Mouse (Mus musculus): ENCODE data around the gene Rfx1.

DNA sequence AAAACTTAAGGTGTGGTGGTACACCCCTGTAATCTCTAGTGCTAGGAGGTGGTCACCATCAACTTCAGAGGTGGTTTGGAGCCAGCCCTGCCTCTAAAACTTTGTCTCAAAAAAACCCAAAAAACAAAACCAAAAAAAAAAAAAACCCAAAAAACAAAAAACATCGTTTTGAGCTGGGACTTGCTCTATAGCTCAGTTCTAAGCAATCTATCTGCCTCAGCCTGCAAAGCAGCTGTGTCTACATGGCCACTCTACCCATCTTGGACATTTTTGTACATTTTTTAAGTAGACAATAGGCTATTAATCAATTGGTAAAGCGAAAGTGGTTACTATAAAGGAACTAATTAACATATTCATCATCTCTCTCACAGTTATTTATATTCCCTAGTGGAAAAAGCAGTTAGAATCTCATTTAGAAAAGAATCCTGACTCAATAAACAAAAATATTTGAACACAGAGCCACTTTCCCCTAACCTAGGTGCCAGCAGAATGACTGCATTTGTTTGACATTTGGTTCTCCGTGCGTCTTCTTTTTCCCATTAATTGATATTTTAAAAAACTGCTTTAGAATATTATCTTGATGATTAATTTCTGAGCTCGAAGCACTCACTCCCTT is 1.1 kb upstream of the Rfx1 start:
- no peak for TF ChIP-seq POLR2A (IDR thresholded peaks at IDR 0.05; ENCODE audit: low read depth, low read length)
- no peak for TF ChIP-seq CTCF (IDR thresholded peaks at IDR 0.05; ENCODE audit: extremely low read depth, insufficient read depth, insufficient read length, insufficient replicate concordance)
